7 mouse cellular contexts compared by ENCODE assay signal in genomic region chr5:69019386-69019785, GRCm38 (mm10).
"Had no signal": no experiment of that assay in that cellular context is flagged by ENCODE, and none has a peak within 500 bp of the region (broad histone marks: within the 10 kb centered on the region; RNA-seq: fewer than 3 reads in every experiment).

No protein-coding gene starts in this region.

- DNase-seq: lung, adult 2 months; lung, postnatal 14 days; lung, postnatal 36 days; right cerebral cortex, postnatal 14 days; thymus, adult 2 months; thymus, postnatal 25 days; thymus, postnatal 4 days had no signal
